Mouse (Mus musculus): Measurements from ENCODE around the gene Ctxn1. TPM values are rescaled to one million over a fixed set of nuclear protein-coding genes. Genes with fewer than 3 reads are reported as not detected.

Ctxn1 gene
- 198 and 236 TPM in 2 replicates for polyA plus RNA-seq (2015; fragmentation: Nextera tagmentation; extraction: Ambion mirVana)

GRCm38 (mm10) chr8:4259125-4259804 is at the start of gene Ctxn1:
Gene Ctxn1 (minus strand): TSS chr8:4259274.

DNA sequence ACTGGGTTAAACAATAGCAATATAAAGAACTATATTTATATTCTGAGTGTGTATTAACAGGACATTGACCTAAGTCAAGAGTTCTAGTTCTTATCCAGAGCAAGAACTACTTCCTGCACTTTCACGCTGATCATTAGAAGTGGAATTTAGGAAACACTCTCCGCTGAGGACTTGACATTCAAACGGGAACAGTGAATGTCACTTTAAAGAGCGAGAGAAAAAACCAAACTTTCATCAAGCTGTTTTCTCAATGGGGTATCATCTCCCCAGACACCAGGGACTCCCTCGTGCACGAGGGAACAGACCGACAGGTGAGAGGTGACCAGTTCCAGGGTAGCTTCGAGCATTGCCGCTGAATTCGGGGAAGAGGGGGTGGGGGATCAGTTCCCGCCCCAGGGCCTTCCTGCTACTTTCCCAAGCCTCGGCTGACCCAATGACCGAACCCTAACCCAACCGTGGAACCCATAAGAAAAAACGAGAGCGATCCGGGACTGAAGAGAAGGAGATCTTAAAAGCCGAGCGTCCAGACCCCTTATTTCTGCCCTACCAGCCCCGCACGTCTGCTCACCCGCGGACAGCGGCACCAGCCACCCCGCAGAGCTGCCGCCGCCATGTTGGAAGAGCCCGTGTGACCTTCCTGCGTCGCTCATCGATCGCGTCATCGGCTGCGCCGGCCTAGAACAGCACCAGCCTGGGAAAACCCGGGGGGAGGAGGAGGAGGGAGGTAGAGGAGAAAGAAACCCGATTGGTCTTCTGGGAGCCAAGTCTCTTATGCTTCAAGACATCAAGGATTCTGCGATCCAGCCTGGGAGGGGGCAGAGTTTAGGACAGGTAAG is 16.4 kb upstream of the Ctxn1 start, which contains the start of gene Timm44:
Gene Timm44 (minus strand): TSS at position 639 of the 836 bp plus-strand sequence.

GRCm38 (mm10) chr8:4252934-4253841 is 5.9 kb downstream of the Ctxn1 start, which contains the start of gene Snapc2:
Gene Snapc2 (plus strand): TSS chr8:4253080.

DNA sequence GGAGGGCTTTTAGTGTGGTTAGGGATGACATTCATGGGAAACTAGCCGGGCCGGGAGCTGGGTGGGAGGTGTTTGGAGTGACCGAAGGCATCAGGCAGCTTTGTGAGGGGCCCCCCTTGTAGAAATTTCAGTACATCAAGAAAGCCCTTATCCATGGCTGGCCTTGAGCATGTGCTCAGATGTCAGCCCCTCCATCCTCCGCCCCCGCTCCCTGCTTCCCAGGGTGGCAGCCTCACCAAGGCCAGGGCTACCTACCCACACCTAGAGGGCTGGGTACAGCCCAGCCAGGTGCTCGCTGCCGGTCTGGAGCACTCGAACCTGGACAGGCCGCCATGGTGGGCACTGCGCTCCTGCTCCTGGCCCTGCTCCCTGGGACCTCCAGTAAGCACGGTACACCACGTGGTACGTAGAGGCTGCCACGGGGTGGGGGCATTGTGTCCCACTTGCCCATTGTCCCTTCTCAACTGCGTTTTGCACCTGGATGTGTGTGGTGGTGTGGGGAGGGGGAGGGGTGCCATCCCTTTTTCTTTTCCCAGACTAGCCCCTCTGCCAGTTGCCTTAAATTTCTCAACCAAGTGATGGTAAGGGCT is 11.0 kb downstream of the Ctxn1 start, which contains the start of gene Tgfbr3l:
Gene Tgfbr3l (plus strand): TSS at position 264 of the 590 bp plus-strand sequence.

GRCm38 (mm10) chr8:4238434-4239192 is 20.5 kb downstream of the Ctxn1 start, which contains the start of the genes Map2k7 and Gm49320:
Gene Map2k7 (plus strand): TSS chr8:4238740.
Gene Gm49320 (plus strand): TSS chr8:4238865.

GRCm38 (mm10) chr8:4226739-4227347 is 32.2 kb downstream of the Ctxn1 start, which contains the start of gene Lrrc8e:
Gene Lrrc8e (plus strand): TSS chr8:4226827.

GRCm38 (mm10) chr8:4216791-4217621 is 42.1 kb downstream of the Ctxn1 start, which contains the start of gene Prr36:
Gene Prr36 (minus strand): TSS chr8:4217459.

Other genes starting within 250 kb of the Ctxn1 start
- not detected in 2 replicates for gene Cd209f, start 153.4 kb downstream of the Ctxn1 start, polyA plus RNA-seq (2015; fragmentation: Nextera tagmentation; extraction: Ambion mirVana)
- gene Cd209g, start 125.2 kb downstream of the Ctxn1 start, polyA plus RNA-seq (2015; fragmentation: Nextera tagmentation; extraction: Ambion mirVana) = 0.08 TPM in 1 of 2 replicates, not detected in the other
- gene Evi5l, start 92.7 kb downstream of the Ctxn1 start, polyA plus RNA-seq (2015; fragmentation: Nextera tagmentation; extraction: Ambion mirVana) = 83.2 and 98.3 TPM in 2 replicates
- 27.2 and 29.5 TPM in 2 replicates for gene Prr36, start 41.8 kb downstream of the Ctxn1 start, polyA plus RNA-seq (2015; fragmentation: Nextera tagmentation; extraction: Ambion mirVana)
- gene Lrrc8e, start 32.4 kb downstream of the Ctxn1 start, polyA plus RNA-seq (2015; fragmentation: Nextera tagmentation; extraction: Ambion mirVana) = not detected in 2 replicates
- gene Map2k7, start 20.5 kb downstream of the Ctxn1 start, polyA plus RNA-seq (2015; fragmentation: Nextera tagmentation; extraction: Ambion mirVana) = 30.1 and 30.5 TPM in 2 replicates
- 0.31 and 0.61 TPM in 2 replicates for gene Gm49320, start 20.4 kb downstream of the Ctxn1 start, polyA plus RNA-seq (2015; fragmentation: Nextera tagmentation; extraction: Ambion mirVana)
- gene Tgfbr3l, start 11.1 kb downstream of the Ctxn1 start, polyA plus RNA-seq (2015; fragmentation: Nextera tagmentation; extraction: Ambion mirVana) = 3.5 and 3.6 TPM in 2 replicates
- 64.1 and 65.4 TPM in 2 replicates for gene Snapc2, start 6.2 kb downstream of the Ctxn1 start, polyA plus RNA-seq (2015; fragmentation: Nextera tagmentation; extraction: Ambion mirVana)
- gene Timm44, start 16.6 kb upstream of the Ctxn1 start, polyA plus RNA-seq (2015; fragmentation: Nextera tagmentation; extraction: Ambion mirVana) = 46.1 and 49.8 TPM in 2 replicates
- gene Ccl25, start 65.9 kb upstream of the Ctxn1 start, polyA plus RNA-seq (2015; fragmentation: Nextera tagmentation; extraction: Ambion mirVana) = 12.6 and 13.0 TPM in 2 replicates
- 60.0 and 61.4 TPM in 2 replicates for gene Elavl1, start 66.1 kb upstream of the Ctxn1 start, polyA plus RNA-seq (2015; fragmentation: Nextera tagmentation; extraction: Ambion mirVana)
- 48.8 and 51.0 TPM in 2 replicates for gene Cers4, start 233.8 kb upstream of the Ctxn1 start, polyA plus RNA-seq (2015; fragmentation: Nextera tagmentation; extraction: Ambion mirVana)

Data from neural tube, postnatal 0 days (tissue).